Mouse (Mus musculus): ENCODE data around the gene Ankrd50. TPM values are rescaled to one million over a fixed set of nuclear protein-coding genes. Genes with fewer than 3 reads are reported as not detected.

Gene Ankrd50
- 21.2 and 21.4 TPM in 2 replicates for polyA plus RNA-seq (2012; rRNA removed)

DNA sequence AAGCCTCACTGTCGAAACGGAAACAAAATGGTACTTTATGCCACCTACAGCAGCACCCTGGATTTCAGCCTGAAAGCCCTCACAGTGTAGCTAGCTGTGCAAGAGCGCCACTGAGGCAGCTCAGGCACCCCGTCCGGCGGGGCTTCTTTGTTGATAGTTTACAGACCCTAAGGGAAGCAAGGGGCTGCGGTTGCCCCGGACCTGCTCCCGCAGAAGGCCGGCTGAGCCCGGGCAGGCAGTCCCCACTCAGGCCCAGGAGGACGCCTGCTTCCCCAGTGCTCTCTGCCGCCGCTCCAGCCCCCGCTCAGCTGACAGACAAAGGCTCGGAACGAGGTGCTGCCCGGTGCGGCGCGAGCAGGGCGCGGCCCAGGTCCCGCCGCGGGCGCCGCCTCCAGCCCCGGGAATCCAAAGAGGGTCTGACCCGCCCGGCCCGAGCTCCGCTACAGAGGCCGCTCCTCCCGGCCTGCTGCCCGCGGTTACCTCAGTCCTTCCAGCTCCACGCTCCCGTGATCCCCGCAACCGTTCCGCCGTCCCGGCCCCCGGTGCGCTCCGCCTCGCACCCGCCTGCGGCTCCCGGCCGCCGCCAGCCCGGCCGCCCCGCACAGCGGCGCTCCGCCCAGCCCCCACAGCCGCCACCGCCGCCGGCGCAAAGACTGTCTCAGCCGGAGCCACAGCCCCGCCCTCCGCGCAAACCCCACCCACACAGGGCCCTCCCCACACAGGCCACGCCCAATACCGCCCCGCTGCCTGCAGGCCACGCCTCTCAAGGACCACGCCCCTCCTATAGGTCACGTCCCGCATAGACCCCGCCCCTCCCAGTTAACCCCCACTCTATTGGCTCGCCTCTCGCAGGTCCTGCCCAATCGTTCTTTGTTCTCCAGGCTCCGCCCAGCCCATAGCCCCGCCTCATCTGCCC is at the start of gene Ankrd50:
Gene Ankrd50, minus strand, starts transcription at position 654 of the 916 bp plus-strand sequence.
- DNase-seq (ENCODE audit: low read depth): peak; percentile 65

DNA sequence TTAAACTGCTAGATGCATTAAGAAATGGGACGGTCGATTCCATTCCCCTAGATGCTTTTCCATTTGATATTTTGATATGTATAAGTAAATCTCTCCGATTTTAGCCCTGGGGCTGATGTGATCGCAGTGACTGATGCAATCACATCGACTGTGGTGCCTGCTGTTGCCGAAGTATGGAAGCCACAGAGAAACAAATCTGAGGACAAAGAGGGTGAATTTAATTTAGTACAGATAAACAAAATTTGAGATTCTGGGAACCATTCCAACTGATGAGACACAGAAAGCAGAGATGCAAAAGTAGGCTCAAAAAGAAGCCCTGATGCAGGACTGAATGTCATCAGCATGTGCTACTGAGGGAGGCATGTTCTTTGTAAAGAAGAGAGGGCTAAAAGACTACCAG is 49.6 kb upstream of the Ankrd50 start:
- no peak for DNase-seq (ENCODE audit: low read depth)

DNA sequence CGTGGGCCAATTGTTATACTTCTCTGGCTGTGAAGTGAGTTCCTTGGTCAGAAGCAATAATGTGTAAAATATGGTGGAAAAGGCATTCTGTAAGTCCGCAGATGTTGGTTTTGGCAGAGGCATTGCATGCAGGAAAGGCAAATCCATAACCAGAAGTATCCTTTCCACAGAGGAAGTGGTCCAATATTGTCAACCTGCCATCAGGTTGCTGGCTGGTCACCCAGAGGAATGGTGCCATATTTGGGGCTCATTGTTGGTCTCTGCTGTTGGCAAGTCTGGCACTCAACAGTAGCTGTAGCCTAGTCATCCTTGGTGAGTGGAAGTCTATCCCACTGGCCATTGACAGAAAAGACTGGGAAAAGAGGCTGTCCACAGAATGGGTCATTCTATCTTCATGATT is 35.8 kb upstream of the Ankrd50 start:
- no peak for DNase-seq (ENCODE audit: low read depth)

DNA sequence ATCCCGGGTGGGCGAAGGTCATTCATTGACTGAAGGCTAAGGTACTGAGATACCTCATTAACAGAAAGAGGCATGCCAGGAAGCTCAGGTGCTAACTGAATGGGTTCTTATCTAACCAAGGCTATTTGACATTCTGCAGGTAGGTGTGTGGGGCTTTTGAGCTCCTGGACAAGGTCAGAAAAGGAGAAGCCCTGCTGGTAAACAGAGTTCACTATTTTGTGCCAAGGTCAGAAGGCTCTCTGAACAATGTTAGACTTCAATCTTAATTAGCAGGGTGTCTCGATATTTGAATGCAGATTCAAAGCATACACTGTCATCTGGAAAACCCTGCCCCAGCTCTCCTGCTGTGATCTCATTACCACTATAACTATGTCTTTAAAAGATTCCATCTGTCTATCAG is 35.3 kb upstream of the Ankrd50 start:
- no peak for DNase-seq (ENCODE audit: low read depth)

DNA sequence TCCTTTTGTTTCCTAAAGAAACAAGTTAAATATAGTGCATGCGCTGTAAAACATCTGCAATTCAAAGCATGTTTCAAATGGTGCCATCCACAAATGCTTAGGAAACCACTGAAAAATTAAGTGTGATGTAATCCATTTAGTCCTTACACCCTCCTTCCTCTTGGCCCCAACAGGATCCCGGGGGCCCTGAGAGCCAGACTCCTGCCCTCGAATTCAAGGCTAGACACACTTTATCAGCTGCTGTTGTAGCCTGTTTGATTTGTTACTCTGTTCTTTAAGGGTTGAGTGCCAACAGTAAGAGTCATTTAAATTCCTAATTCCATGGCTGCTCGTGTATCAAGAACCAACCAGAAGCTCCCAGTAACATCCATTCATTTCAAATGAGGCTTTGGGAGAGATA is 19.0 kb upstream of the Ankrd50 start:
- DNase-seq (ENCODE audit: low read depth): no peak

DNA sequence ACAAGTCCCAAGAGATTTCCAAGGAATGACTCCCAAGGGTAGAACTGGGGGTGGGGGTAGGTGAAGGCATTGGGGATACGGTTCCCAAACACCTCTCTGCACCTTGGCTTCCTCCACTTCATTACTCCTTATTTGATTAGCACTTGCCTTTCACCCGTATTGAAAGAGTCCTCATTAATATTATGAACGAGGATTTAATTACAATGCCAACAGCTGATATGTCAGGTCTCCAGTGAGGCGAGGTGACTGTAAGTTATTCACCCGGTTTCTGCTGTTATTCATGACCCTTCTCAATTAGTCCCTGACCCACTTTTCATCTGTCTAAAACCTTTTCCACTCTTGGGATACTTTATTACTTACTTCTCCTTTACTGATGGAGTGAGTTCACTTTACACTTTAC is 17.5 kb upstream of the Ankrd50 start:
- DNase-seq (ENCODE audit: low read depth): no peak

DNA sequence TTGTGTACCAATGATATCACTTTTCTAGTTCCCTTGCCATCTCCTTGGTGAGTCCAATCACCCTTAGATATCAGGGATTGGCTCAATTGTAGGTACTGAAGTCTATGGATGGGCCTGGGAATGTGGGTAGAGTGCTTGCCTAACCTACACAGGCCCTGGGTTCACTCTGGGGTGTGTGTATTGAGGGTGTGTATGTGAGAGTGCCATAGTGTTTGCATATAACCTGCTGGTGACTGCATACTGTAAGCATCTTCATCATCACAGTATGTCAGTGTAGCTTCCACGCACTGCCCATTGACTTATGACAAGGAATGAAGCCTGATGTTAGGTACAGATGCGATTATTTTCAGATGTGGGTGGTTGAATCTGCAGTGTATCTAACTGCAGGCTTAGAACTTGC is 17.1 kb upstream of the Ankrd50 start:
- no peak for DNase-seq (ENCODE audit: low read depth)

DNA sequence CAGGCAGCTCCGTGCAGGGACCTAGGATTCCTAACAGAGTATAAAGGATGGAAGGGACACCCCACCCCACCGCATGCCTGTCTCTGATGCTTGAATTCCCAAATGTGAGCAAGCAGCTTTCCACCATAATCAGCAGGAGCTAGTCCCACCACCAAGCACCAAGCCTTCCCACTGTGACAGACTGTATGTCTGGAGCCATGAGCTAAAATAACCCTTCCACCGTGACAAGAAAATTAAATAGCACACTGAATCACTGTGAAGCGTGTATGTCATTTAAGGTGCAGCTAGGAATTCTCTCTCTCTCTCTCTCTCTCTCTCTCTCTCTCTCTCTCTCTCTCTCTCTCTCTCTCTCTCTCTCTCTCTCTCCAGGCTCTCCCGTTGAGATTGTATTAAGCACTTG is 16.7 kb upstream of the Ankrd50 start:
- DNase-seq (ENCODE audit: low read depth): no peak

DNA sequence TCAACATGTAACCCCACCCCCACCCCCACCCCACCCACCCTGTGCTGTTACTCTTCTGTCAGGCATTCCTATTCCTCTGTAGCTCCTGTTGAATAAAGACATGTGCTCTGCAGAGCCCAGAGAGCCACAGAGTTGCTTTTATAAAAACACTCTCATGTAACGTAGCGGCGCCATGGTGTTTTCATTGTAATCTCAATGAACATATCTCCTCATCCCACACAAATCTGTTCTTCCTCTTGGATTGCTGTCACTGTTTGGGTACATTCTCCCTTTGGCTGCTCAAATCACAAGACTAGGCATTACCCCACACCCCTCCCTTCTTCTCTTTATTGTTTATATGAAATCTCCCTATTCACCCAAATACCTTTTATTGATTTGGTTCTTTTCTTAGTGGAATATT is 13.9 kb upstream of the Ankrd50 start:
- DNase-seq (ENCODE audit: low read depth): no peak

DNA sequence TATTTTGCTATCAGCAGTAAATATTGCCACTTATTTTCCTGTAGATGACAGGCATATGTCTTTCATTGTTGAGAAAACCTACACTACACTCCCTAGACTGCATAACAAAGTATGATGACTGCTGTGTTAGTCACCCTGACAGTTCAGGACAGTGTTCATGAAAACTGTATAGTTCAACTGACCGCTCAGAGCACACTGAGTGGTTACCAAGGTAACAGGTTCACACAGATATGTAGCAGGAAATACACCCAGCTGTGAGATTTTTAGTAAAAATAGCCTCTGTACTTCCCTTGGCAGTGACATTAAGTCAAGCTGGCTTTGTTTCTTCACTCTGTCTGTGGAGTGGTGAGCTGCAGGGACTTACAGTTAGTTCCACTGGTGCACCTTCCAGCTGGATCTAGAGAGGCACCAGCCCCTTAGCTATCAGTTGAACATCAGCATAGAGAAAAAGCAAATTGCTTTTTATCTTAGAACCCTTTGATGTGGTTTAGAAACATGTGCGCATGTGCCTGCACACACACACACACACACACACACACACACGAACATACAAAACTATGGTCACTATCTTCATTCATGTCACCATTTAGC is 12.2 kb upstream of the Ankrd50 start:
- DNase-seq (ENCODE audit: low read depth): no peak

DNA sequence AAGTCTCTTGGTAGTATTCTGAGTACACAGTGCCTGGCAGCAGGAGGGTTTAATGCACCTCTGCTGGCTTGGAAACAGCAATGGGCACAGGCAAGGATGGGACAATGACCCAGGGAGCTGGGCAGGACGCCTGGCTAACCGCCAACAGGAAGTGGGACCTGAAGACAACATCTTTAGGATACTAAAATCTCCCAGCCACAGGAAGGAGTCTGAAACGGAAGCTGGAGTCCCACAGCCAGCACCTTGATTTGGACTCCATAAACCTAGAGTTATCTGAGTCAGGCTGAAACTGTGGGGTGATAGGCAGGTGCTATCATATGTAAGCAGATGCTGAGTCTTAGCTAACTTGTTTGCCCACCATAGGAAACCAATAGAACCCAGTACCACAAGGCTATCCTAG is 7.1 kb upstream of the Ankrd50 start:
- DNase-seq (ENCODE audit: low read depth): no peak

DNA sequence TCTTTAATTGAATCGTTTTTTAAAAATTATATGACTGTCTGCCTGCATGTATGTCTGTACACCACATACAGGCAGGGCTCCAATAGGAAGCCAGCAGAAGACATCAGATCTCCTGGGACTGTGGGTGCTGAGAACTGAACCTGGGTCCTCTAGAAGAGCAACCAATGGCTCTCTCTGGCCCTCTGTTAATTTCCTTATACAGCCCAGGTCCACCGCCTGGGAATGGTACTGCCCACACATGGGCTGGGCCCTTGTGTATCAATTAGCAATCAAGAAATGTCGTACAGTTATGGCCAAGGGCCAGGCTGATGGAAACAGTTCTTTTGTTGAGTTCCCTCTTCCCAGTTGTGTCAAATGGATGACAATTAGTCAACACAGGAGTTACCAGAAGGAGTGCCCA is 6.6 kb upstream of the Ankrd50 start:
- DNase-seq (ENCODE audit: low read depth): no peak

DNA sequence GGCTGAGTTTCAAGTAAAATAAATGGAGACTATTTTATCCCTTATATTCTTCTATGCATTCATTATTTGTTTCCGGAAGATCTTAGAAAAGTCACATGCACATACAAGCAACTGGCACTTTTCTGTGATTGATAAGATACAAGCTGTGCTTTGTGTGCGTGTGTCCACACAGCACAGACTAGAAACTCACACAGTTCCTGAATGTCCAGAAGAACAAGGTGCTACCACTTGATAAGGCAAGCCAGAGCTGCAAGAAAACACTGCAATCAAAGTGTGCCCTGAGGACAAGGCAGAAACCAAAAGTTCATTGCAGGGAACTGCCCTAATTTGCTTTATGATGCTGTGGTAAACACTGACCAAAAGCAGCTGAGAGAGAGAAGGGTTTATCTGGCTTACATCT is 6.1 kb upstream of the Ankrd50 start:
- no peak for DNase-seq (ENCODE audit: low read depth)

DNA sequence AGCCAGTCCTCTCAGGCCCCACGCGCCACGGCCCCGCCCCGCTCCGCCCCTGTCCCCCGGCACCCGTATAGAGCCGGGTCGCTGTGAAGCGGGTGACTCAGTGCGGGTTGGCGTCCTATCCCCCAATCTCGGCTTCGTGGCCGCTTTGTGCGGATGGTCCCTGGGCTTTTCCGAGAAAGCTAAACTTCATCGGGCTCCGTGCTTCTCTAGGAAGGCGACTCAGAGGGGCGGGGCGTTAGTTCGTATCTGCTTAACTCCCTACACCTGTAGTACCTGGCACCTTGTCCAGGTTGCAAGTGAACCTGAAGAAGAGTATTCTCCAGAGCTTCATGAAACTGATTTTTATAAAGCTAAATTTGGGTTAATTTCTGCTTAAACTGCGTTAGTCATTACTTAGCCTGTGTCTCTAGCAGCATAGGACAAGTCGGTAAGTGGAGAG is 482 bp upstream of the Ankrd50 start:
- DNase-seq (ENCODE audit: low read depth): no peak

DNA sequence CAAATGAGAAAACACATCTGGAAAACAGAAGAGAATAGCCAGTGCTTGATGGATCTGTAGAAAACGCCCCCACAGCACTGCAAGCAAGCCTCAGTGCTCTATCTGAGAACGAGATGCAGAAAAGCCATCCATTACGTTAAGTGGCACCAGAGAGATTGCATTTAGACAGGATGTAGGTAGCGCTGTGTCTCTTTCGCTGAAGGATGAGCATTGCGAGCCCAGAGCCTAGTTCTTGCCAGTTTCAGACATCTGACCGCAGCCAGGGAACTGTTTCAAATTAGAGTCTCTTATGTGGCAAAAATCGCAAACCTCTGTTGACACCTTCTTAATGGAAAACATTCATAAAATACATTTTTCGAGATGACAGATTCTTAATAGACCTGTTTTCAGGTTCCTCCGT is 1.1 kb downstream of the Ankrd50 start:
- no peak for DNase-seq (ENCODE audit: low read depth)

DNA sequence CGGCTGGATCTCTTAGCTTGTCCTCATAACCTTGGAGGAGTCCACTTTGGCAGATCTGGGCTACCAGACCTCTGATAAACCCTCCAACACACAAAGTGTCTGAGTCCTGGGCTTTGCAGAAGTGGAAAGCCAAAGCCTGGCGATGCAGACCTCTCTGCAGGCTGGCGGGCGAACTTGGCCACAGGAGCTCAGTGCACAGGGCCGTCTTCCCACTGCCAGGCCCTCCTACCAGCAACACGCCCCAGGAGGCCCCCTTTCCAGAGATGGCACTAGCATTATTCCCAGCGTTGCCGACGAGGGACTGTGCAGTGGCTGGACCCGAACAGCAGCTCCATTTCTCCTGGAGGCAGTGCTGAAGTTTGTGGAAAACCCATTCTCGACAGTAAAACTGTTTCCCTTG is 1.9 kb downstream of the Ankrd50 start:
- no peak for DNase-seq (ENCODE audit: low read depth)

DNA sequence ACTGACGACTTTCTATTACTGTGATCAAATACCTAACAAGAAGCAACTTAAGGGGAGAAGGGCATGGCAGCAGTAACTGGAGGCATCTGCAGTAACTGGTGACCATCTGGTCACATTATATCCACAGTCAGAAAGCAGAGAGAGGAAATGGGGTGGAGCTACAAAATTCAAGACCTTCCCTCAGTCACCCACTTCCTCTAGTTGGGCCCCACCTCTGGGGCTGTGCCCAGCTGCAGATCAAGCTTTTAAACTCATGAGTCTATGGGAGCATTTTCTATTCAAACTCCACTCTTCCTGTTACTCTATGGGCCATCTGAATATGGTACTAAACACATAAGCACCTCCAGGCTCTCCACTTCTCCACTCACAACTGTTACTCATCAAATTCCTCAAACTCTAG is 3.5 kb downstream of the Ankrd50 start:
- DNase-seq (ENCODE audit: low read depth): no peak

DNA sequence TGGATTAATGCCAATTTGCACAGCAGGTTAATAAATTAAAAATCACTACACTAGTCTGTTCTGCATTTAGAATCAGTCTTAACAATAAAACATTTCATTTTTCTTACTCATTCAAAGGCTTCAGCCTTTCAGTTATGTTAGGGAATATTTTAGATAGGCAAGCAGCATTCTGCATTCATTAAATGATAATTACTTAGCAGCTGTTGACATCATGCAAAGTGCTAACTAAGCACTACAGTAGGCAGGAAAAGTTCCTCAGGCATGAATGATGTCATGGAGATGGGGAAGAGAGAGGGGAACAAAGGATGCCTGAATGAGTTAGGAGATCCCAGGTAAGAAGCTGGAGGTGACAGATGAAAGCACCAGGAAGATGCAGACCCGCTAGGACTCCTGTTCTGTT is 6.7 kb downstream of the Ankrd50 start:
- no peak for DNase-seq (ENCODE audit: low read depth)

DNA sequence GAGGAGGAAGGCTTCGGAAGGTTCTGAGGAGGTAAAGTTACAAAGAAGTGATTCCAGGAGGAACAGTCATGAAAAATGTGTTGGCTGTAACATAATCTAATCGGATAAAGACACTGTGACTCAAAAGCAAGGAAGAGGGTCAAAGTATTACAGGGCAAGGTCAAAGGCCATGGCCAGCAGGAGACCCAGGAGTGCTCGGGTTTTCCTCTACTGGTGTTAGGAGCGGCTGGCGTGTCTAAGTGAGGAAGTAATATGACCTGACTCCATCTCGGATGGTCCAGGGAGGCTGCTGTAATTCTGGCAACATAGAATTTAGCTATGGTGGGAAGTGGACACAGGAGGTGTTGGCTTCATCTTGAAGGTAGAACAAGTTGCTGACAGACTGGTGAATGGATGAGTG is 9.1 kb downstream of the Ankrd50 start:
- no peak for DNase-seq (ENCODE audit: low read depth)

DNA sequence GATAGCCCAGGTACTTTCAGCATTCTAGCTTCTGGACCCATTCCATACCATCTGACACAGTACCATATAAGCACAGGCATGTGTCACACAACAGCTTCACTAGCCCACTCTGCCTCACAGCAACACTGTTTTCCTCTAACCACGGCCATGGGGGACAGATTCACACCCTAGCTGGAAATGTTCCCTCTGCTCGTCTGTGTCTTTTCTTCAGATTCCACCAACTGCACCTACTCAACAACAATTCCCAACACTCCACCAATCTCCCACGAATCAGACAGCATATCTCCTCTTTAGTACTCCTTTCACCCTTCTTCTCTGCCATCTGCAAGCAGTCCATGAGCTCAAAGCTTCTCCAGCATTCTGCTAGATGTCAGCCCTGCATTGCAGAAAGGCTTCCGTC is 11.5 kb downstream of the Ankrd50 start:
- no peak for DNase-seq (ENCODE audit: low read depth)

DNA sequence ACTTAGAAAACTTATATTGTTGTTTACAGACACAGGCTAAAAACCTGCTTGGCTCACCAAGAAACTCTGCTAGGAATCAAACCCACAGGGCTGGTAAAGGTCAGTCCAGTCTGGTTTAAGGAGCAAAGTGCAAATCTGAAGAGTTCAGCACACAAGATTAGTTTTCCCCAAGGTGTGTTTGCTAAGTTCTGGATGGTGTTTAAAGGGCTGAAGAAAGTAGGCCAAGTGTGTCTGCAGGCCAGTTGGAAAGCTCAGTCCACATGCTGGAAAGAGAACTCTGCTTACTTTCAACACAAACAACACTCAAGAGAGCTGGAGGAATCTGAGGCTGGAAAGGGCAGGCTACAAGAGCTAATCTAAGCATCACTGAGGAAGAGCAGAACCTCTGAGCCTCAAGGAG is 13.1 kb downstream of the Ankrd50 start:
- no peak for DNase-seq (ENCODE audit: low read depth)

DNA sequence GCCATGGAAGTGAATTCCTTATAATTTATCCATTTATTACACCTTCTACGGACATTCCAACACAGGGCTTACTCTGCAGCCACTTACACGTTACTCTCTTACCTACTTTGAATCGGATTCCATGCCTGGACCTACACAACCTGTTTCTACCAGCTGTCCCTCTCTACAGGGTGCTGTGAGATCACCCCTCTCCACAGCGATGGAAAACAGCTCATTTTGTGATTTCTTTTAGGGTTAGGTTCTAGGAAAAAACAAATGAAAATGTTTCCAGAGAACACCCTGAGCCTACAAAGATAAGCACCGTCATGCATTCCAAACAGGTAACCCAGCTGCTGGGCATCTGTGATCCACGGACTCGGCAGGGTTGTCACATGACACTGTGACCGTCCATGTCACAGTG is 16.5 kb downstream of the Ankrd50 start:
- DNase-seq (ENCODE audit: low read depth): no peak

DNA sequence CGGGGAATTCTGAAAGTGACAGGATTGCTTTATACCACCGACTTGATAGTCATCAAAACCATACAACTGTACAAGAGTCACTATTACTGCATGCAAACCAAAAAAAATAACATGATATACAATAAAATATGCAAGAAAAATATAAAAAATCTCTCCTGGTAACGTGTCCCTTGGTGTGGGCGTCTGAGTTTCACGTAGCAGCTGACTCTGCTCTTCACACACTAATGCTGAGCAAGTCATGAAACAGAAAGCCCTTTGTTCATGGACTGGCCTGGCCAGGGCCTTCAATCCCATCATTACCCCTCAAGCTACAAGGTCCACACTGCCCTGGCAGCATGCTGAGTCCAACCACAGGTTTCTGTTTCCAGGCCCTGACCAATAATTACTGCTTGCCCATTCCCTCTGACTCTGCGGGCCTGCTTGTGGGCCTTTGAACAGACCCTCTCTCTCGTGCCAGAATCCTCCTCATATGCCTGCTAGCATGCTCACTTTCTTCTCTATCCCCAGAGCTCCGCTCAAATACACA is 17.7 kb downstream of the Ankrd50 start:
- no peak for DNase-seq (ENCODE audit: low read depth)

All from gonadal fat pad, adult 2 months (tissue).